Mouse (Mus musculus): ENCODE measurements around the gene Gpld1.

- TF ChIP-seq CTCF (IDR thresholded peaks at IDR 0.05; ENCODE audit: control insufficient read depth, insufficient read depth, insufficient read length) = no peak
- TF ChIP-seq USF1 (IDR thresholded peaks at IDR 0.05; ENCODE audit: low read depth) = no peak
- TF ChIP-seq MAX (IDR thresholded peaks at IDR 0.05) = no peak
- no peak for TF ChIP-seq FOSL1 (IDR thresholded peaks at IDR 0.05; ENCODE audit: insufficient read depth, low read length, poor library complexity, severe bottlenecking)
- no peak for TF ChIP-seq CEBPB (IDR thresholded peaks at IDR 0.05; ENCODE audit: low read depth)
- no peak for TF ChIP-seq MYOD1 (IDR thresholded peaks at IDR 0.05; ENCODE audit: control insufficient read depth, insufficient read length, low read depth)
- no peak for TF ChIP-seq MYOG (IDR thresholded peaks at IDR 0.05; ENCODE audit: control insufficient read depth, extremely low read depth, insufficient read length)
Measured at GRCm38 (mm10) chr13:25002965-25003364, 60.0 kb downstream of the Gpld1 start.
